Mouse (Mus musculus) central nervous system, embryonic 18 days (tissue): ENCODE results near the gene Lypd9. TPM values are rescaled to one million over a fixed set of nuclear protein-coding genes. Genes with fewer than 3 reads are reported as not detected.

Experiments used
- polyA plus RNA-seq: library from polyadenylated mRNA; depleted of rRNA; stranded (reverse); fragments of >200 nt; gene quantifications from 2 replicates; pipeline ENCODE4 v1.2.3, GENCODE M21; 2012; rRNA removed

Lypd9 gene
- polyA plus RNA-seq: not detected in 2 replicates

GRCm38 (mm10) chr11:58452759-58453158, at the start of gene Lypd9:
Lypd9 (minus strand) TSS chr11:58452923.

GRCm38 (mm10) chr11:58502472-58502871, 49.7 kb upstream of the Lypd9 start, which contains the start of gene Olfr331:
Olfr331 (minus strand) TSS chr11:58502572.

GRCm38 (mm10) chr11:58492455-58492854, 39.7 kb upstream of the Lypd9 start, which contains the start of gene Olfr332:
Olfr332 (minus strand) TSS chr11:58492555.

GRCm38 (mm10) chr11:58462170-58462569, 9.4 kb upstream of the Lypd9 start, which contains the start of gene Olfr30:
Olfr30 (minus strand) TSS chr11:58462270.

GRCm38 (mm10) chr11:58432259-58432658, 20.5 kb downstream of the Lypd9 start, which contains the start of gene Gm12253:
Gm12253 (plus strand) TSS chr11:58432559.

GRCm38 (mm10) chr11:58420815-58421214, 31.9 kb downstream of the Lypd9 start, which contains the start of gene 1810065E05Rik:
1810065E05Rik (plus strand) TSS chr11:58421111.

Other genes with a start within 250 kb of the Lypd9 start
- 0.04 and 0.08 TPM in 2 replicates for gene 4930438A08Rik, start 178.1 kb downstream of the Lypd9 start, polyA plus RNA-seq
- gene Zfp692, start 145.9 kb downstream of the Lypd9 start, polyA plus RNA-seq: 67.7 and 68.3 TPM in 2 replicates
- 41.2 and 41.8 TPM in 2 replicates for gene Zfp672, start 122.6 kb downstream of the Lypd9 start, polyA plus RNA-seq
- 40.1 and 41.6 TPM in 2 replicates for gene Sh3bp5l, start 122.2 kb downstream of the Lypd9 start, polyA plus RNA-seq
- gene Lypd8, start 73.9 kb downstream of the Lypd9 start, polyA plus RNA-seq: 0.08 and 0.17 TPM in 2 replicates
- not detected in 2 replicates for gene 1810065E05Rik, start 31.8 kb downstream of the Lypd9 start, polyA plus RNA-seq
- gene Gm12253, start 20.4 kb downstream of the Lypd9 start, polyA plus RNA-seq: not detected in 2 replicates
- gene Olfr30, start 9.3 kb upstream of the Lypd9 start, polyA plus RNA-seq: not detected in 2 replicates
- 0.03 TPM in 1 of 2 replicates, not detected in the other for gene Olfr332, start 39.6 kb upstream of the Lypd9 start, polyA plus RNA-seq
- gene Olfr331, start 49.6 kb upstream of the Lypd9 start, polyA plus RNA-seq: not detected in 2 replicates
- gene Olfr330, start 81.9 kb upstream of the Lypd9 start, polyA plus RNA-seq: 0.03 and 0.06 TPM in 2 replicates
- not detected in 2 replicates for gene Olfr329-ps, start 93.5 kb upstream of the Lypd9 start, polyA plus RNA-seq
- gene Olfr328, start 102.7 kb upstream of the Lypd9 start, polyA plus RNA-seq: 0.03 TPM in 1 of 2 replicates, not detected in the other
- not detected in 2 replicates for gene Olfr224, start 117.6 kb upstream of the Lypd9 start, polyA plus RNA-seq
- not detected in 2 replicates for gene Olfr325, start 124.8 kb upstream of the Lypd9 start, polyA plus RNA-seq
- gene Olfr324, start 142.2 kb upstream of the Lypd9 start, polyA plus RNA-seq: 0.12 TPM in 2 replicates
- not detected in 2 replicates for gene 2210407C18Rik, start 163.2 kb upstream of the Lypd9 start, polyA plus RNA-seq
- gene Olfr323, start 177.6 kb upstream of the Lypd9 start, polyA plus RNA-seq: not detected in 2 replicates
- gene Trim58, start 187.5 kb upstream of the Lypd9 start, polyA plus RNA-seq: 0.08 and 0.16 TPM in 2 replicates
- gene Olfr322, start 205.9 kb upstream of the Lypd9 start, polyA plus RNA-seq: not detected in 2 replicates
- gene Olfr320, start 228.2 kb upstream of the Lypd9 start, polyA plus RNA-seq: not detected in 2 replicates
- not detected in 2 replicates for gene Olfr319, start 246.2 kb upstream of the Lypd9 start, polyA plus RNA-seq